Mouse (Mus musculus) thymus, adult 18-20 months (tissue): ENCODE measurements around the gene Spag5.
"Not testable (repeated sequence)": the region's sequence is repeated elsewhere in the genome, so short reads cannot be mapped to it uniquely, and the experiment has no call there.

ENCODE experiments used
- DNase-seq, 2 experiments: peaks; one replicate each; pipeline ENCODE4 v3.0.0; 2022; ENCODE audit warnings: mixed read lengths in 2 of 2

Gene Spag5

GRCm38 (mm10) chr11:78301357-78302084, at the start of gene Spag5:
Gene Spag5 (plus strand): TSS chr11:78301529.
- DNase-seq = peak; percentile 83 to 84

- DNase-seq = no peak
Measured at GRCm38 (mm10) chr11:78256618-78257017, 44.7 kb upstream of the Spag5 start.

GRCm38 (mm10) chr11:78260489-78261258, 40.7 kb upstream of the Spag5 start:
- no peak for DNase-seq

- peak; percentile 86 to 89 for DNase-seq
Measured at GRCm38 (mm10) chr11:78261380-78262352, 39.7 kb upstream of the Spag5 start, which contains the start of gene 2610507B11Rik. Gene 2610507B11Rik (plus strand): TSS chr11:78261752.

- peak; percentile 15 to 33 for DNase-seq
Measured at GRCm38 (mm10) chr11:78262550-78262949, 38.8 kb upstream of the Spag5 start.

- no peak for DNase-seq
Measured at GRCm38 (mm10) chr11:78265571-78265970, 35.8 kb upstream of the Spag5 start.

- no peak for DNase-seq
Measured at GRCm38 (mm10) chr11:78271986-78272385, 29.3 kb upstream of the Spag5 start.

GRCm38 (mm10) chr11:78275596-78275995, 25.7 kb upstream of the Spag5 start:
- DNase-seq = no peak

GRCm38 (mm10) chr11:78276169-78276568, 25.2 kb upstream of the Spag5 start:
- not testable (repeated sequence) for DNase-seq

- DNase-seq = no peak
Measured at GRCm38 (mm10) chr11:78278853-78279252, 22.5 kb upstream of the Spag5 start.

- DNase-seq = no peak
Measured at GRCm38 (mm10) chr11:78279586-78279985, 21.7 kb upstream of the Spag5 start.

- no peak for DNase-seq
Measured at GRCm38 (mm10) chr11:78289146-78289763, 12.1 kb upstream of the Spag5 start.

GRCm38 (mm10) chr11:78290654-78291053, 10.7 kb upstream of the Spag5 start, which contains the start of gene BC030499:
Gene BC030499 (plus strand): TSS chr11:78290841.
- no peak for DNase-seq

GRCm38 (mm10) chr11:78294585-78294984, 6.7 kb upstream of the Spag5 start:
- DNase-seq = no peak

GRCm38 (mm10) chr11:78300917-78301316, 412 bp upstream of the Spag5 start:
- no peak for DNase-seq

- DNase-seq = no peak
Measured at GRCm38 (mm10) chr11:78305272-78305671, 3.9 kb downstream of the Spag5 start.

- DNase-seq = no peak
Measured at GRCm38 (mm10) chr11:78310861-78311511, 9.7 kb downstream of the Spag5 start.

GRCm38 (mm10) chr11:78313662-78314061, 12.3 kb downstream of the Spag5 start:
- DNase-seq = no peak

GRCm38 (mm10) chr11:78318411-78318810, 17.1 kb downstream of the Spag5 start:
- DNase-seq = no peak

- no peak for DNase-seq
Measured at GRCm38 (mm10) chr11:78322076-78322831, 20.9 kb downstream of the Spag5 start.

GRCm38 (mm10) chr11:78322860-78323259, 21.5 kb downstream of the Spag5 start, which contains the start of gene Aldoc:
Gene Aldoc (plus strand): TSS chr11:78322968.
- peak; percentile 58 to 75 for DNase-seq
